Mouse (Mus musculus): Measurements from ENCODE around the gene Ralgapb. TPM values are rescaled to one million over a fixed set of nuclear protein-coding genes. Genes with fewer than 3 reads are reported as not detected.
"Not testable (repeated sequence)": the region's sequence is repeated elsewhere in the genome, so short reads cannot be mapped to it uniquely, and the experiment has no call there.

The Ralgapb gene
- 10 to 100 TPM; 11.7 to 12.1 TPM for polyA plus RNA-seq (2017; shearing (Covaris generic))

GRCm38 (mm10) chr2:158409595-158410021 is at the start of gene Ralgapb:
TSS of gene Ralgapb (plus strand) at chr2:158409848.
- ATAC-seq = peak; percentile 90

DNA sequence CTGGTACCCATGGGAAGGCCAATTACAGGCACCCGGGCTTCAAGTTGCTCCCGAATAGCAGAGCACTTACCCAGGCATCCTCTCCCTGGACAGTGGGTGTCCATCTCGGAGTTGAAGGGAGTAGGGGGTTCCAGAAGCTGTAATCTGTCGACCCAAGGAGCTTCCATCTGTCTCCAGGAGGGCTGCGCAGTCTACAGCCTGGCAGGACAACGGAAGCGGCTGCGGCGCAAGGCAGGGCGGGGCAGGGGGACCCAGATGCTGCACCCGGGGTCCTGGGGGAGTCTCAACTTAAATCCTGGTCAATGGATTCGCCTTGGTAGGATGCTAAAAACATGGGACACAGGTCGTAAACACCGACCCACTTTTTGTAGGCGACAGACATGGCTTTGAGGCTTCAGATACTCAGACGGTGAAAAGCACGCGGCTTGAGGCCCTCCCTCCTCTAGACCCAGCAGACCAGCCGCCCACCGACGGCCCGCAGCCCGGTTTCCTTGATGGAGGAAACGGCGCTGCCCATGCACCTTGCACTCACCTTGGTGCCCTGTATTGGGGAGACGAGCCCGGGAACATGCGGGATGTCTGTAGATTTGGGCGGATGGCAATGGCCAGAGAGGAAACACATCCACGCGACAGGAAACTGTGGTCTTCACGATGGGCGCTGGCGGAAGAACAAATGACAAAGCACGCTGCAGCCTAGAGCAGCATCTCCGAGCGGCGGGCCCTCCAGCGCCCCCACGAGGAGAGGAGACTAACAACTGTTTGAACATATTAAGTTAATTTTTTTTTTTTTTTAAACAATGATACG is 48.6 kb upstream of the Ralgapb start:
- ATAC-seq = peak; percentile 96

DNA sequence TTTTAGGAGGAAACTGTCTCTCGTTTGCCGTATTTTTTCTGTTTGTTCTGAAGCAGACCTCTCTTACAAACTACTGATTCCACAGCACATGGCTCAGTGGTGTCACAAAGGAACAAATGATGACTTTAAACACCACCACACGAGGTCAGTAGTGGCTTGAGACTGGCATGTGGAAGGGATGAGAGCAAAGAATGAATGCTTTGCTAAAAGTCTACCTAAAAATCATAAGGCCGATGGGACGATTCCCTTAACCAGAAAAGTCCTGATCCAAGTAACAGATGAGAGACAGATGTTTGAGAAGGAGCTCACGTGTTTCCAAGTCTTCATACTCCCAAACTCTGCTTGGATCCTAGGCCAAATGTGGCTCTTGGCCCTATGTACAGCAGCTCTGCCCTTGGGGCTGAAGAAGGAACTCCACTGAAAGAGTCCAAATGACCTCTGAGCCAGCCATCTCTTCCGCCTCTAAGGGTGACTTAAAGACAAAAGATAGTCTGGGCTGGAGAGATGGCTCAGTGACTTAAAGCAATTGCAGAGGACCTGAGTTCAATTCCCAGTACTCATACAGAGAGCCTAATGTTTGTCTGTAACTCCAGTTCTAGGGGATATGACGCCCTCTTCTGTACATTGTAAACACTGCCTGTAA is 47.8 kb upstream of the Ralgapb start:
- no peak for ATAC-seq

- ATAC-seq = no peak
These were observed 45.5 kb upstream of the Ralgapb start for GRCm38 (mm10) chr2:158364175-158364574.

DNA sequence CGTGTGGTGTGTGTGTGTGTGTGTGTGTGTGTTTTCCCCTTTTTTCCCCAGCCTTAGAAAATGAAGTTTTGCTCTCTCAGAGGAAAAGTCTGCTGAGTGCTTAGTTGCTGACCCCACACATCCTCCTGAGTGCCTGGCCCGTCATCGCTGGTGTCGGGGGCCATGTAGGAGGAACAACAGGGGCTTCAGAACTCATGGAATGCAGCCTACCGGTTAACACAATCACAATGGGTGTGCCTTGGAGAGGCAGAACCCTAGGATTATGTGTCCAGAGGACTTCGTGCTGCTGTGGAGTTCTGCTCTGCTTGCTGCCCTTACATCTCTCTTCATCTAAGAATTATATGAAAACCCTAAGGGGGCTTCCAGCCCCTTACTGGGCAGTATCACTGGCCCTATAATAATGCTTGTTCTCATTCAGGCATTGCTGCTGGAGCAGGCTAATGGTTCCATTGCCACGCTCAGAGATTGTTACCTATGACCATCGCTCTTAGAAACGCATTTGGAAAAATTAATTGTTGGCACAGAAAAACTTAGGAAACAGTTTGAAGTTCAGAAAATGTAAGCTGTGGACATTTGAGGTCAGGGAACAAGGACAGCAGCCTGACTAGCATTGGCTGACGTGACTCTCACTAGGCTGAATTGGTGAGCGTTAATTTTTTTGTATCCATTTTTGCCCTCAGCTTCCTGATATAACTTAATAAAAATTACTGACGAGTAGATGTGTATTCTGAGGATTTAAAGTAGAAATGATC is 44.4 kb upstream of the Ralgapb start:
- ATAC-seq = no peak

GRCm38 (mm10) chr2:158367654-158368053 is 42.0 kb upstream of the Ralgapb start:
- no peak for ATAC-seq

GRCm38 (mm10) chr2:158368313-158368712 is 41.3 kb upstream of the Ralgapb start:
- no peak for ATAC-seq

DNA sequence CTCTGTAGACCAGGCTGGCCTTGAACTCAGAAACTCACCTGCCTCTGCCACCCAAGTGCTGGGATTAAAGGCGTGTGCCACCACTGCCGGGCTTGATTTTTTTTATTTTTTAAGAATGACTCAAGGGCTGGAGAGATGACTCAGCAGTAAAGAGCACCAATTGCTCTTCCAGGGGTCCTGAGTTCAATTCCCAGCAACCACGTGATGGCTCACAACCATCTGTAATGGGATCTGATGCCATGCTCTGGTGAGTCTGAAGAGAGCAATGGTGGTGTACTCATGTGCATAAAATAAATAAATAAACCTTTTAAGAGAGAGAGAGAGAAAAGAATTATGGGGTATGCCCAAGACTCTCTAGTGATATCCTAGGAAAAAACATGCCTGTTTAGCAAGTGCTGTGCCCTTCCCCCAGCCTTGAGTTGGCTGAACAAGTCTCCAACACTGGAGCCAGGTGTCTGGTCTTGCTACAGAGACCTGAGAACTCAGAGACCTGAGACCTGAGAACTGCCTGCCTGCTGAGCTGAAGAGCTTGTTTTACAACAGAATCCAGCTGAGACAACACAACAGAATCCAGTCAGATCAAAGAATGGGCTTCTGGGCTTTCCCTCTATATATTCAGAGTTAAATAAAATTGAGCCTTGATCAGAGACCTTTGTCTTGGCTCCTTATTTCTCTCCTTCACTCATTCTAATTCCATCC is 40.0 kb upstream of the Ralgapb start:
- no peak for ATAC-seq

DNA sequence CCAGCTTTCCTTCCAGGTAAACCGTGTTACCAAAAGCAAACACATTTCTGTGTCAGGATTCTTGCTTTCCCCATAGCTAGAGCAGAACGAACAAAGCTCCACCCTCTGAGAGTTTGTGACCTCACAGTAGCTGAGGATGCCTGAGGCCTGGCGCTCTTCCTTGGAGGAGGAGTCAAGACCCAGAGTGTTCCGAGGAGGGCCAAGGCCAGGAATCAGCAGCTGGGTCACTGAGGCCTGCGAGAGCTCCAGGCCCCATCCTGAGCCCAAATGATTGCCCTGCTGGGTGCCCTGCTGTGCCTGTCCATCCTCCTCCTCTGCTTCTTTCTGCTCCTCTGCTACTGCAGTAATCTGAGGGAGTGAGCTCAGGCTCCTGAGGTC is 39.5 kb upstream of the Ralgapb start:
- no peak for ATAC-seq

DNA sequence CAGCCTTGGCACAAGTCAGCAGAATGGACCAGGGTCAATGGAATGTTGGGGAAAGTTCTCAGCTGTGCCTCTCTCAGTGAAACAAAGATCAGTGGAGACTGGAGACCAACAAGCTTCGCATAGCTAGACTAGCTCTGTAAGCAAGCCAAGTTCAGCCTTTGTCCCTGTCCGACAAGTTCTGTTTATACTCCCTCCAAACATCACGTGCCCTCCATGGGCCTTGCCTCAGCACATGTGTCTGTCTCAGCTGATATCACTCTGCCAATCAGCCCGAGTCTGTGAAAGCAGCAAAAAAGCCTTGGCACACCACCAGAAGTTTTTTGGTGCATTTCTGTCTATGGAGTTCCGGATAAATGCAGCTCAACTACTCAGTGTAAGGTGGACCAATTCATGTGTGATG is 36.6 kb upstream of the Ralgapb start:
- ATAC-seq = no peak

- no peak for ATAC-seq
These were observed 36.1 kb upstream of the Ralgapb start for GRCm38 (mm10) chr2:158373516-158373915.

GRCm38 (mm10) chr2:158375443-158376122 is 34.1 kb upstream of the Ralgapb start, which contains the start of gene Snhg11:
TSS of gene Snhg11 (plus strand) at chr2:158375638.
- no peak for ATAC-seq

DNA sequence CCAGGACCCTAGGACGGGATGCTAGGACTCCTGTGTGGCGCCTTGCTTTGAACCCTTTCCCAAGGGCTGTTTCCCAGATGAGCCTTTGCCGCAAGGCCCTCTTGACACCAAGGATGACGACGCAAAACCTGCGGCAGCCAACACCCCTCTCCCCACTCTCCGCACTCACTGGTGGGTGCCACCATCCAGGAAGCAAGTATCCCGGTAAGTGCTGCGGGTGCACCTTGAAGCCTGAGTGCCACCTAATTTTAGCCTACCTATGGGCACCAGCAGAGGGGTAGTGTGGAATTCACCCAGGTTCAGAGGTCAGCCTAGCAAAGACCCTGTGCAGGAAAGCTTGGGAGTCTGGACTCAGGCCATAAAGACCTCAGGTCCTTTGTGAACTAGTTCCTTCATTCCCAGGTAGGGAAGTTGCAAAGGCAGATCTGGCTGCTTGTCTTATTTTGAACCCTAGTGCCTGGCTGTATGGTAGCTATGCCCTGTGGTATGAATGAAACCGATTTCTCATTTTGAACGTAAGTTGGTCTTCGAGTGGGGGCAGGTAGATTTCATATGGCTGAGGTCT is 33.4 kb upstream of the Ralgapb start:
- ATAC-seq = no peak

DNA sequence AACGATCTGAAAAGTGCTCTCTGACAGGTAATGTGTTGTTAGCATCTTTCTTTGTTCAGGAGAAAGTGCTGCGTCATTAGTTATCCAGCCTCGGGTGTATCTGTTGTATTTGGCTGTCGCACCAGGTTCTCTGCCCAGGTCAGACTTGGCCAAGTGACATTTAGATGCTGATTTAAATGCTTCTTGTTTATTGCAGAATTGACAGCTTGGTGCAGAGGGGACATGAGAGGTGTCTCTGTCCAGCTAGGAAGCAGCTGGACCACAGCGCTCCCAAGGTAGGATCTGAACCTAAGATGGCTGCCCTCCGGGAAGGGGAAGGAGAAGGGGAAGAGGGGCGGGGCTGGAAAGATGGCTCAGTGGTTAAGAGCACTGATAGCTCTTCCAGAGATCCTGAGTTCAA is 32.9 kb upstream of the Ralgapb start:
- ATAC-seq = no peak

DNA sequence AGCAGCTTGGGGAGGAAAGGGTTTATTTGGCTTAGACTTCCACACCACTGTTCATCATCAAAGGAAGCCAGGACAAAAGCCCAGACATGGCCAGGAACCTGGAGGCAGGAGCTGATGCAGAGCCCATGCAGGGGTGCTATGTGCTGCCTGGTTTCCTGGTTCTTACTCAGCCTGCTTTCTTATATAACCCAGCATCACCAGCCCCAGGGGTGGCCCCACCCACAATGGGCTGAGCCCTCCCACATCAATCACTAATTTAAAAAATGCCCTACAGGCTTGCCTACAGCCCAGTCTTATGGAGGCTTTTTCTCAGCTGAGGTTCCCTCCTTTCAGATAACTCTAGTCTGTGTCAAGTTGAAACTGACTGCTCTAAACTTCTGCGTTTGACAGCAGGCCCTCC is 31.8 kb upstream of the Ralgapb start:
- ATAC-seq = no peak

DNA sequence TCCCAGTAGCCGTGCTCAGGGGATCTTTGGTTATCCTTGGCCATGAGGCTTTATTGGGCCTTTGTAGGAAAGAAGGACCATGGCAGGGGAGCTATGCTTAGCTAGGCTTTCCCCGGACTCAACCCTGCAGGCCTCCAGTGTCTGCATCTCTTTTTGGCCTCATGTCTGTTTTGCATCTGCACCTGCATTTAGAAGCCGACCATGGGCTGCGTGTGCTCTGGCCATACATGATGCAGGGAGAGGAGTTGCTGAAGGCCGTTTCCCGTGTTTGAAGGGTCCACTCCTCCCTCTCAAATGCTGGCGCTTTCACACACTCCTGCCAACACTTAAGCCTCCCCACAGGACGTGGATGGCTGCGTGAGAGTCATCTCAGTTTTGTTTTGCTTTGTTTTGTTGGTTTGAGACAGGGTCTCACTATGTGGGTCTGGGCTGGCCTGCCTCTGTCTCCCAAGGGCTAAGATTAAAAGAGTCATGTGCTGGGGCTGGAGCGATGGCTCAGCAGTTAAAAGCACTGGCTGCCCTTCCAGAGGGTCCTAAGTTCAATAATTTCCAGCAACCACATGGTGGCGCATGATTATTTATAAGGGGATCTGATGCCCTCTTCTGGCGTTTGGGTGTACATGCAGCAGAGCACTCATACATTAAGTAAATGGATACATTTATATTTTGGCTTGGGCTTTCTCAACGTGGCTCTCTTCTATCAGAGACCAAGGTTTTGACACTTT is 30.1 kb upstream of the Ralgapb start:
- peak; percentile 84 for ATAC-seq

DNA sequence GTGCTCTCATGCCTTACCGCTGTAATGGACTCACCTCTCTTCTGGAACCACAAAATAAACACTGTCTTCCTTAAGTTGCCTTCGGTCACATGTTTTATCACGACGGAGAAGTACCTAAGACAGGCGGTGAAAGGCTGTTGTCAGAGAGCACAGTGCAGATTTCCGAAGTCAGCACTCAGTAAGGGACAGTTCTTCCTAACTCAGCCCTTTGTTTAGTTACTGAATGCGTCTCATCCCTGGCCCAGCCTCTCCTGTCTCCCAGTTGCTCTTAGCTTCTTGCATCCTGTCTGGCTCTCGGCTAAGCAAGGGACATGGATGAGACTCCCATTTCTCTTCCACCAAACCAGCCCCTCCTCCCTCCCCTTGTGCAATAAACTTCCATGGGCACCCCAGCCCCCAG is 23.6 kb upstream of the Ralgapb start:
- no peak for ATAC-seq

DNA sequence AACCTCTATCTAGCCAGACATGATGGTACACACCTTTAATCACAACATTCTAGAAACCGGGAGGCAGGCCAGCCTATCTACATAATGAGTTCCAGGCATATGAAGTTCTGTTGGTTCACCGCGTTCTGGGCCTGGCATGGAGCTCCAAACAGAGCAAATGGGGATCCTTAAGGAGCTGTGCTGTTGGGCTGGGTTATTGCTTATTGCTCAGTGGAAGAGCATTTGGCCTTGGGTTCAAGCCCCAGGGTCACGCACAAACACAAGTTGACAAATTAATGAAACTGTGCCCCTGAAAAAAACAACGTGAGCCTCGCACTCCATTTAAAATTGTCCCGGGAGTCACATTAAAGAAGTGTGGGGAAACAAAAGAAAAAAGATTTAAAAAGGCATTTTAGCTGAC is 20.2 kb upstream of the Ralgapb start:
- no peak for ATAC-seq

DNA sequence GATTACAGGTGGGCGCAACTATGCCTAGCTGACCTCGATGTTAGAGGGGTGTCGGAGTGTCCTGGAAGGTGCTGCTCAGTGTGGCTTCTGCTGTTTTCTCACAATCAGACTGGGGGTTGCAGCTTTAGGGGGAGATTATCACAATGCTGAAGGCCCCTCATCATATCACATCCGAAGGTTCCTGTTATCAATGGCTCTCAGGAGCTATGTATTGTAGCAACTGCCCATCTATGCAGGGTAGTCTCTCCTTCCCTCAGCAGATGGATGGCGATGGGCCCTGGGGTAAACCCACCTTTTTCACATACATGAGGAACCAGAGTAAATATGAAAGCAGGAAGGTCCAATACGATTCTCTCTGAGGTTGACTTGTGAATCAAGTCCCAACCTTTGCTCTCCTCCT is 13.3 kb upstream of the Ralgapb start:
- ATAC-seq = no peak

- ATAC-seq = not testable (repeated sequence)
These were observed 12.5 kb upstream of the Ralgapb start for GRCm38 (mm10) chr2:158397140-158397539.

DNA sequence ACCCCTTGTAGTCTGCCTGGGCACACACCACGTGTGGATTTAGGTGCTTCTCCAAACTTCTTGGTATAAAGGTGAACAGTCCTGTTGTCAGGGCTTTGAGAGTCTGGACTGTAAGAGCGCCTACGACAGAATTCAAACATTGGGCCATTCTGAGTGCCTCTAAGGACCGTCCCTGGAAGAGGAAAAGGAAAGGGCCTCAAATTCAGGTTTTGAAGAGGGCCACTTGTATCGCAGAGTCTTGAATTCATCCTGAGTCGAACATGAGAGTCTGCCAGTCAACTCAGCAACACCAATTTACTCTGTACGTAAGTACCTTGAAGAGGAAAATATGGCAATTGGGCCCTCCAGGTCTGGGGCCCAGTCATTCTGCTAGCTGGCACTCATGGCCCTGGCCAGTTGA is 6.7 kb upstream of the Ralgapb start:
- ATAC-seq = no peak
